Mouse (Mus musculus): ENCODE measurements around the gene Rpl36-ps4. TPM values are rescaled to one million over a fixed set of nuclear protein-coding genes. Genes with fewer than 3 reads are reported as not detected.

Gene Rpl36-ps4
- polyA plus RNA-seq, 1 experiment: not detected

Other genes with a start within 250 kb of the Rpl36-ps4 start
- 1.4 and 2.5 TPM in 2 replicates for gene Msh2, start 248.6 kb upstream of the Rpl36-ps4 start, polyA plus RNA-seq (2012; rRNA removed)
- 0.08 and 0.33 TPM in 2 replicates for gene Kcnk12, start 123.0 kb upstream of the Rpl36-ps4 start, polyA plus RNA-seq (2012; rRNA removed)
- 1.2 and 1.8 TPM in 2 replicates for gene Msh6, start 54.1 kb downstream of the Rpl36-ps4 start, polyA plus RNA-seq (2012; rRNA removed)
- 4.2 and 14.4 TPM in 2 replicates for gene Fbxo11, start 144.3 kb downstream of the Rpl36-ps4 start, polyA plus RNA-seq (2012; rRNA removed)

Data from small intestine, adult 2 months (tissue).